Mouse (Mus musculus) adrenal gland, adult 2 months (tissue): Measurements from ENCODE around the gene Tmem119. TPM values are rescaled to one million over a fixed set of nuclear protein-coding genes. Genes with fewer than 3 reads are reported as not detected.
"Not testable (repeated sequence)": the region's sequence is repeated elsewhere in the genome, so short reads cannot be mapped to it uniquely, and the experiment has no call there.

ENCODE experiments used
- DNase-seq: peaks from one replicate; pipeline ENCODE4 v3.0.0; 2021
- polyA plus RNA-seq: library from polyadenylated mRNA; depleted of rRNA; stranded (reverse); fragments of >200 nt; gene quantifications from 2 replicates; pipeline ENCODE4 v1.2.3, GENCODE M21; 2012
- total RNA-seq, 2 experiments: library from RNA; stranded (reverse); gene quantifications; 2 replicates each; pipeline ENCODE4 v1.2.3; 2021

Tmem119 gene
- total and polyA plus RNA-seq, 3 experiments, result 10.1 to 21.1 (median 19.8) TPM

- DNase-seq, result no peak
Observed at GRCm38 (mm10) chr5:113789075-113789788, 11.1 kb downstream of the Tmem119 start.

- no peak for DNase-seq
Observed at GRCm38 (mm10) chr5:113788645-113789044, 11.7 kb downstream of the Tmem119 start.

GRCm38 (mm10) chr5:113786985-113787384 is 13.3 kb downstream of the Tmem119 start:
- no peak for DNase-seq

GRCm38 (mm10) chr5:113784104-113784503 is 16.2 kb downstream of the Tmem119 start:
- DNase-seq, result not testable (repeated sequence)

GRCm38 (mm10) chr5:113783581-113784001 is 16.7 kb downstream of the Tmem119 start:
- DNase-seq, result peak; percentile 46

GRCm38 (mm10) chr5:113782624-113783023 is 17.7 kb downstream of the Tmem119 start:
- DNase-seq, result no peak

GRCm38 (mm10) chr5:113781875-113782274 is 18.4 kb downstream of the Tmem119 start:
- DNase-seq, result no peak

GRCm38 (mm10) chr5:113781254-113781653 is 19.1 kb downstream of the Tmem119 start:
- no peak for DNase-seq

- no peak for DNase-seq
Observed at GRCm38 (mm10) chr5:113780763-113781162, 19.6 kb downstream of the Tmem119 start.

- DNase-seq, result no peak
Observed at GRCm38 (mm10) chr5:113780082-113780752, 20.1 kb downstream of the Tmem119 start.

GRCm38 (mm10) chr5:113779569-113779968 is 20.7 kb downstream of the Tmem119 start:
- peak; percentile 75 for DNase-seq

- peak; percentile 77 for DNase-seq
Observed at GRCm38 (mm10) chr5:113777728-113778127, 22.6 kb downstream of the Tmem119 start.

- DNase-seq, result peak; percentile 38
Observed at GRCm38 (mm10) chr5:113776896-113777226, 23.5 kb downstream of the Tmem119 start.

- DNase-seq, result no peak
Observed at GRCm38 (mm10) chr5:113776128-113776895, 24.0 kb downstream of the Tmem119 start.

- peak; percentile 42 for DNase-seq
Observed at GRCm38 (mm10) chr5:113775585-113775984, 24.7 kb downstream of the Tmem119 start.

GRCm38 (mm10) chr5:113773664-113774063 is 26.7 kb downstream of the Tmem119 start:
- peak; percentile 97 for DNase-seq

- no peak for DNase-seq
Observed at GRCm38 (mm10) chr5:113772905-113773519, 27.3 kb downstream of the Tmem119 start.

GRCm38 (mm10) chr5:113772450-113772895 is 27.8 kb downstream of the Tmem119 start, which contains the start of the genes Sart3 and Iscu:
Gene Sart3 (minus strand): TSS chr5:113772510.
Gene Iscu (plus strand): TSS chr5:113772748.
- DNase-seq, result peak; percentile 97

GRCm38 (mm10) chr5:113771213-113772162 is 28.8 kb downstream of the Tmem119 start:
- DNase-seq, result peak; percentile 89

- no peak for DNase-seq
Observed at GRCm38 (mm10) chr5:113768806-113769205, 31.5 kb downstream of the Tmem119 start.
